Mouse (Mus musculus) T-helper 1 cell (primary cell): ENCODE measurements around the gene Thoc5.

Experiments used
- in situ Hi-C: fragments of 300-600 bp; cut with MboI, MseI; formaldehyde crosslinking; loops from one replicate; pipeline ENCODE4 v1.15.1; 2025; ENCODE audit warnings: high pct_unique_total_duplicates

The Thoc5 gene

GRCm38 (mm10) chr11:4974376-4975122, 79.4 kb downstream of the Thoc5 start:
- in situ Hi-C loops, result loop anchor here (10.0 kb wide), 1 partner anchor 60 kb away; no protein-coding TSS in a partner anchor

GRCm38 (mm10) chr11:4975623-4976022, 80.5 kb downstream of the Thoc5 start:
- in situ Hi-C loops, result loop anchor here (10.0 kb wide), 1 partner anchor 61 kb away; no protein-coding TSS in a partner anchor
